In the genomic region with DNA sequence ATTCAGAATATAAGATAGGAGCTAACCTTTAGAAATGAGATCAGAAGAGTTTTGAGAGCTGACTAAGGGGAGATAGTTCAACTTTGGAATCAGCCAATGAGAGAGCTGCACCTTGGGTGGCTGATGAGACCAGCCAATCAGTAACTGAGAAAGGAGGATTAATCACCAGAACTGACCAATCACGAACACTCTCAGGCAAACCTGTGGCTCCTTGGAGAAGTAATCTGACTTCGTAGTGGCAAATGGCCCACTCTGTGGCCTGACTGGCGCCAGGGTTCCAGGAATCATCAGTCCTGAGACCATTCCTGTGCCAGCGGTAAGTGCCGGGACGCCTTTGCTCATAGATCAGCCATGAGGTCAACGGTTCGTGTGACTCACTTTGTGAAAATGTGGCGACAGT, we compare ENCODE assay signal across 32 mouse cellular contexts. TPM values are rescaled to one million over a fixed set of nuclear protein-coding genes. Genes with fewer than 3 reads are reported as not detected.
DNase-seq lines count a peak whose midpoint lies in the region; ATAC-seq and TF ChIP-seq lines count a peak whose summit lies in the region.
"Had no signal": no experiment of that assay in that cellular context is flagged by ENCODE, and none has a peak within 500 bp of the region (broad histone marks: within the 10 kb centered on the region; RNA-seq: fewer than 3 reads in every experiment).

No protein-coding gene starts in this region.

- 89% methylated on average over 9 of the region's 9 CpGs for WGBS in hindbrain, embryonic 11.5 days

- H3K36me3 ChIP-seq in ES-E14 (ENCODE audit: control insufficient read depth, insufficient read depth, low read length, poor library complexity, severe bottlenecking), result no peaks in the 10 kb centered on the region
- H3K36me3 ChIP-seq in hindbrain, embryonic 11.5 days (ENCODE audit: control insufficient read depth, insufficient read depth, low read length), result no peaks in the 10 kb centered on the region
- H3K36me3 ChIP-seq: heart, embryonic 10.5 days; heart, embryonic 15.5 days; hindbrain, embryonic 12.5 days; limb, embryonic 10.5 days; limb, embryonic 15.5 days; midbrain, embryonic 13.5 days had no signal

- H3K9me3 ChIP-seq in ES-E14 (ENCODE audit: control insufficient read depth, insufficient read depth, low read depth, low read length), result no peaks in the 10 kb centered on the region
- H3K9me3 ChIP-seq in hindbrain, embryonic 11.5 days (ENCODE audit: control insufficient read depth, low read length), result no peaks in the 10 kb centered on the region
- H3K9me3 ChIP-seq: heart, embryonic 10.5 days; heart, embryonic 15.5 days; limb, embryonic 10.5 days; limb, embryonic 15.5 days; midbrain, embryonic 13.5 days had no signal

- no peak overlapping the region for H3K4me3 ChIP-seq in ES-E14 (ENCODE audit: insufficient read depth in 1 of 2, low read depth in 1 of 2, low read length in 2 of 2, poor library complexity in 1 of 2, severe bottlenecking in 1 of 2)
- H3K4me3 ChIP-seq in hindbrain, embryonic 11.5 days (ENCODE audit: low read depth, low read length), result no peak overlapping the region
- H3K4me3 ChIP-seq: erythroblast, embryonic 14.5 days; heart, embryonic 10.5 days; heart, embryonic 15.5 days; hindbrain, embryonic 12.5 days; limb, embryonic 10.5 days; limb, embryonic 15.5 days; midbrain, embryonic 13.5 days had no signal

- no peak for ATAC-seq in hindbrain, embryonic 11.5 days (ENCODE audit: low FRiP score)
- ATAC-seq: forebrain, embryonic 16.5 days; intestine, embryonic 16.5 days; midbrain, embryonic 13.5 days had no signal

- no peaks in the 10 kb centered on the region for H3K4me1 ChIP-seq in ES-E14 (ENCODE audit: control insufficient read depth in 2 of 2, insufficient read depth in 2 of 2, low read length in 2 of 2, poor library complexity in 1 of 2)
- H3K4me1 ChIP-seq in hindbrain, embryonic 11.5 days (replicated peaks; ENCODE audit: control insufficient read depth, insufficient read depth, low read length), result no peaks in the 10 kb centered on the region
- H3K4me1 ChIP-seq: heart, embryonic 10.5 days; heart, embryonic 15.5 days; hindbrain, embryonic 12.5 days; limb, embryonic 15.5 days; midbrain, embryonic 13.5 days had no signal

- H3K9ac ChIP-seq in ES-E14 (ENCODE audit: insufficient read depth, low read depth, low read length, poor library complexity, severe bottlenecking), result no peak overlapping the region
- H3K9ac ChIP-seq in hindbrain, embryonic 11.5 days (ENCODE audit: low read depth, low read length), result no peak overlapping the region
- H3K9ac ChIP-seq: heart, embryonic 15.5 days; hindbrain, embryonic 12.5 days; limb, embryonic 15.5 days; liver, embryonic 14.5 days; midbrain, embryonic 13.5 days had no signal

- DNase-seq in 3T3-L1 (ENCODE audit: low read depth, low spot score), result peak; percentile 4
- no peak for DNase-seq in ES-E14 (ENCODE audit: low read depth, low spot score)
- DNase-seq in gastrocnemius, adult 8-10 months (ENCODE audit: low spot score in 2 of 2), result peak; percentile 44 to 46
- DNase-seq in testis, postnatal 14 days (ENCODE audit: low spot score), result peak; percentile 51
- no peak for DNase-seq in hindbrain, embryonic 11.5 days (ENCODE audit: low spot score)
- no peak for DNase-seq in frontal cortex, postnatal 25 days (ENCODE audit: low spot score in 2 of 2)
- no peak for DNase-seq in cerebellum, adult 18-20 months
- DNase-seq: adrenal gland, postnatal 25 days; cerebellum, adult 2 months; cerebellum, postnatal 14 days; kidney, adult 8-10 months; kidney, postnatal 4 days; layer of hippocampus, postnatal 36 days; lung, adult 2 months; lung, postnatal 10 days; thymus, postnatal 4 days had no signal

- in situ Hi-C loops in ES-E14 (cut with MboI; ENCODE audit: low sequenced_read_pairs in 2 of 2, unreplicated experiment in 2 of 2), result no loop called here

- H3K27me3 ChIP-seq in hindbrain, embryonic 11.5 days (ENCODE audit: control insufficient read depth, insufficient read depth, low read length), result no peaks in the 10 kb centered on the region
- H3K27me3 ChIP-seq: heart, embryonic 15.5 days; hindbrain, embryonic 12.5 days; limb, embryonic 15.5 days; midbrain, embryonic 13.5 days had no signal

- no peak overlapping the region for H3K27ac ChIP-seq in ES-E14 (ENCODE audit: insufficient read depth, low read depth, low read length, poor library complexity, severe bottlenecking)
- H3K27ac ChIP-seq in hindbrain, embryonic 11.5 days (ENCODE audit: low read depth, low read length), result no peak overlapping the region
- H3K27ac ChIP-seq: heart, embryonic 10.5 days; heart, embryonic 15.5 days; hindbrain, embryonic 12.5 days; kidney, postnatal 0 days; limb, embryonic 10.5 days; limb, embryonic 15.5 days; liver, embryonic 14.5 days; macrophage; midbrain, embryonic 13.5 days had no signal

- H3K4me2 ChIP-seq in hindbrain, embryonic 11.5 days (replicated peaks; ENCODE audit: low read depth, low read length), result no peak overlapping the region
- H3K4me2 ChIP-seq: heart, embryonic 15.5 days; hindbrain, embryonic 12.5 days; limb, embryonic 15.5 days; midbrain, embryonic 13.5 days had no signal

TF ChIP-seq in ES-E14, 5 proteins besides CTCF, POLR2A, EP300 and RAD21:
- TF ChIP-seq ZNF384 (IDR thresholded peaks at IDR 0.05; ENCODE audit: low read depth, low read length), result no peak
- TF ChIP-seq HCFC1 (IDR thresholded peaks at IDR 0.05; ENCODE audit: borderline replicate concordance, insufficient read depth, low read length), result no peak
- TF ChIP-seq CHD2 (IDR thresholded peaks at IDR 0.05; ENCODE audit: low read depth, low read length), result 0 out of 2 replicates have a peak, but pooled peaks have one; percentile 51
- no peak for TF ChIP-seq ZC3H11A (IDR thresholded peaks at IDR 0.05; ENCODE audit: borderline replicate concordance, low read depth, low read length)
- TF ChIP-seq MAFK (IDR thresholded peaks at IDR 0.05; ENCODE audit: insufficient read depth, low read depth, low read length), result no peak

RNA-seq across cellular contexts. Expression of a gene that starts 38.9 kb away (rescaled TPM):
- not detected in 2 replicates for total RNA-seq in ES-E14 (2012; rRNA removed)
- 10 to 100 TPM; 11.1 to 14.3 (median 11.9) TPM for total RNA-seq in gastrocnemius, adult 8-10 months (2022)
- 1.2 and 3.2 TPM in 2 replicates for polyA plus RNA-seq in hindbrain, embryonic 11.5 days (2014; fragmentation: Nextera tagmentation; extraction: Ambion mirVana)
- total RNA-seq: adrenal gland, postnatal 25 days; granulocyte monocyte progenitor cell, adult 5-6 weeks; heart, postnatal 25 days; layer of hippocampus, postnatal 36 days; megakaryocyte-erythroid progenitor cell, adult 5-6 weeks had no signal
- polyA plus RNA-seq: cerebellum, adult 2 months; erythroblast, embryonic 14.5 days; forebrain, embryonic 11.5 days; kidney, postnatal 0 days; macrophage; midbrain, embryonic 13.5 days had no signal

RNA-seq across cellular contexts. Expression of a gene that starts 58.9 kb away (rescaled TPM):
- total RNA-seq in ES-E14 (2012; rRNA removed), result 0.18 TPM in 1 of 2 replicates, not detected in the other
- total RNA-seq in gastrocnemius, adult 8-10 months (2022), result 10 to 100 TPM; 37.5 to 53.5 (median 49.3) TPM
- 1.7 and 3.1 TPM in 2 replicates for polyA plus RNA-seq in hindbrain, embryonic 11.5 days (2014; fragmentation: Nextera tagmentation; extraction: Ambion mirVana)
- total RNA-seq: granulocyte monocyte progenitor cell, adult 5-6 weeks had no signal
- polyA plus RNA-seq: heart, embryonic 15.5 days; macrophage had no signal

Comparison
In these comparisons a context has a peak if more than half of its experiments do, and no peak if none do; other contexts are left out.
1. DNase-seq: peak in 3T3-L1 (single experiment), gastrocnemius, adult 8-10 months (2 of 2) and testis, postnatal 14 days (single experiment); none in ES-E14 (single experiment), hindbrain, embryonic 11.5 days (single experiment), frontal cortex, postnatal 25 days (0 of 2) and cerebellum, adult 18-20 months (0 of 2).
2. RNA of a gene that starts 38.9 kb away (total RNA-seq): 11.1 to 14.3 TPM in gastrocnemius, adult 8-10 months; not detected in ES-E14; every median in the first group is over 10 times any median in the second.
3. RNA of a gene that starts 58.9 kb away (total RNA-seq): 37.5 to 53.5 TPM in gastrocnemius, adult 8-10 months; 0.18 TPM in ES-E14; every median in the first group is over 10 times any median in the second.